ENCODE assay signal across 21 mouse cellular contexts in the genomic region with DNA sequence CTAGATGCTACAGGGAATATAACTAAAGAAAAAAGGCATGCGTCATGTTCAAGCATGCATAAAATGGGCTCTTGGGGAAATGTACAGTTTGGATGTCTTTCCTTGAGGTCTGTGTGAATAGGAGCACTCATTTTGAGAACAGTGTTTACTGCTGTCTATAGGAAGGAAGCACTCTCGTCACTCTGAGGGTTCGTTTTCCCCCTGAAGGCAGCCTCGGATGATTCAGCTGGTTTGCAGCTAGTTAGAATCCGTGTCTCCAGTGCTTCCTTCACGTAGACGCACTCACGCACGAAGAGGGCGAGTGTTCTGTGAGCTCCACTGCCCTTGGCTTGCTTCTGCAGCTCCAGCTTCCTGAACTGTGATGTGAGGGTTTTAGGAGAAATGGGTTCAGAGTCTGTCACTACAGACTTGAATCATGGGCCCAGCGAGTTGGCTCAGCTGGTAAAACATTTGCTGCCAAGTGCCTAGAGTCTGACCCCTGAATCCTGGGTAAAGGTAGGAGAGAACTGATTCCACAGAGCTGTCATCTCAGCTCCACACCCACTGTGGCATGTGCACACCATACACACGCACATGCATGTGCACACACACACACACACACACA. TPM values are rescaled to one million over a fixed set of nuclear protein-coding genes. Genes with fewer than 3 reads are reported as not detected.
DNase-seq lines count a peak whose midpoint lies in the region; ATAC-seq lines count a peak whose summit lies in the region.
"Had no signal": no experiment of that assay in that cellular context is flagged by ENCODE, and none has a peak within 500 bp of the region (broad histone marks: within the 10 kb centered on the region; RNA-seq: fewer than 3 reads in every experiment).

No protein-coding gene starts in this region.

- H3K4me1 ChIP-seq in megakaryocyte, embryonic 14.5 days = peaks cover 26% of the 10 kb centered on the region
- H3K4me1 ChIP-seq: embryonic facial prominence, embryonic 10.5 days; forebrain, embryonic 13.5 days; hindbrain, embryonic 12.5 days had no signal

- peak; percentile 40 to 55 for DNase-seq in kidney, adult 8-10 months
- no peak for DNase-seq in kidney, postnatal 14 days
- DNase-seq in right cerebral cortex, adult 2 months (ENCODE audit: low spot score in 2 of 2) = no peak
- DNase-seq: adrenal gland, adult 2 months; adrenal gland, postnatal 25 days; cerebellum, adult 18-20 months; cerebellum, adult 9-11 months; cerebellum, postnatal 36 days; forebrain, postnatal 0 days; gastrocnemius, adult 2 months; gastrocnemius, postnatal 25 days; heart, adult 11 months; heart, postnatal 36 days had no signal

- no peaks in the 10 kb centered on the region for H3K27me3 ChIP-seq in megakaryocyte, embryonic 14.5 days (replicated peaks)
- H3K27me3 ChIP-seq: forebrain, embryonic 13.5 days; heart, embryonic 13.5 days; hindbrain, embryonic 12.5 days had no signal

- peaks cover 78% of the 10 kb centered on the region for H3K36me3 ChIP-seq in megakaryocyte, embryonic 14.5 days (replicated peaks; ENCODE audit: low read length)

- no peak for ATAC-seq in megakaryocyte, adult 5-6 weeks (ENCODE audit: poor library complexity, severe bottlenecking)
- ATAC-seq in common myeloid progenitor, adult 5-6 weeks (replicated peaks; ENCODE audit: low read depth, poor library complexity, severe bottlenecking) = peak; percentile 89
- peak; percentile 72 for ATAC-seq in megakaryocyte progenitor cell, adult 5-6 weeks (replicated peaks; ENCODE audit: poor library complexity)
- ATAC-seq: forebrain, embryonic 13.5 days; forebrain, postnatal 0 days had no signal

- peak overlapping the region; percentile 85 for H3K4me3 ChIP-seq in megakaryocyte, embryonic 14.5 days (replicated peaks)
- H3K4me3 ChIP-seq: embryonic facial prominence, embryonic 10.5 days; forebrain, embryonic 13.5 days; gastrocnemius, adult 2 months; heart, embryonic 13.5 days; hindbrain, embryonic 12.5 days had no signal

- no peaks in the 10 kb centered on the region for H3K9me3 ChIP-seq in megakaryocyte, embryonic 14.5 days
- H3K9me3 ChIP-seq: embryonic facial prominence, embryonic 10.5 days; forebrain, embryonic 13.5 days; heart, embryonic 13.5 days; hindbrain, embryonic 12.5 days had no signal

RNA-seq across cellular contexts. Expression of a gene that starts 12.0 kb away (rescaled TPM):
- polyA plus RNA-seq in megakaryocyte, embryonic 14.5 days (2012; ENCODE audit: insufficient read depth, low replicate concordance) = 18.4 TPM in 1 of 2 replicates, not detected in the other
- total RNA-seq in megakaryocyte, adult 5-6 weeks (2015) = 21.6 and 23.1 TPM in 2 replicates
- total RNA-seq in megakaryocyte, adult 5-6 weeks (2017) = 34.1 and 38.5 TPM in 2 replicates
- 49.6 and 50.2 TPM in 2 replicates for total RNA-seq in common myeloid progenitor, adult 5-6 weeks (2017)
- total RNA-seq in megakaryocyte progenitor cell, adult 5-6 weeks (2015) = 29.4 and 38.4 TPM in 2 replicates
- total RNA-seq in megakaryocyte progenitor cell, adult 5-6 weeks (2017) = 43.1 and 54.2 TPM in 2 replicates

RNA-seq across cellular contexts. Expression of a gene that starts 29.7 kb away (rescaled TPM):
- 0.47 and 0.93 TPM in 2 replicates for polyA plus RNA-seq in megakaryocyte, embryonic 14.5 days (2012; ENCODE audit: insufficient read depth, low replicate concordance)
- 36.2 and 42.8 TPM in 2 replicates for total RNA-seq in megakaryocyte, adult 5-6 weeks (2015)
- 30.5 and 31.1 TPM in 2 replicates for total RNA-seq in megakaryocyte, adult 5-6 weeks (2017)
- 31.5 and 39.9 TPM in 2 replicates for total RNA-seq in common myeloid progenitor, adult 5-6 weeks (2017)
- total RNA-seq in megakaryocyte progenitor cell, adult 5-6 weeks (2015) = 35.6 and 38.4 TPM in 2 replicates
- 23.5 and 23.7 TPM in 2 replicates for total RNA-seq in megakaryocyte progenitor cell, adult 5-6 weeks (2017)

RNA-seq across cellular contexts. Expression of a gene that starts 56.9 kb away (rescaled TPM):
- polyA plus RNA-seq in megakaryocyte, embryonic 14.5 days (2012; ENCODE audit: insufficient read depth, low replicate concordance) = 7.1 and 79.8 TPM in 2 replicates
- total RNA-seq in megakaryocyte, adult 5-6 weeks (2015) = 917 and 975 TPM in 2 replicates
- 1,352 and 1,548 TPM in 2 replicates for total RNA-seq in megakaryocyte, adult 5-6 weeks (2017)
- total RNA-seq in common myeloid progenitor, adult 5-6 weeks (2017) = 2,045 and 2,619 TPM in 2 replicates
- 1,416 and 1,430 TPM in 2 replicates for total RNA-seq in megakaryocyte progenitor cell, adult 5-6 weeks (2015)
- 1,966 and 2,167 TPM in 2 replicates for total RNA-seq in megakaryocyte progenitor cell, adult 5-6 weeks (2017)

Comparison
In these comparisons a context has a peak if more than half of its experiments do, and no peak if none do; other contexts are left out.
1. DNase-seq: peak in kidney, adult 8-10 months (2 of 2); none in kidney, postnatal 14 days (single experiment) and right cerebral cortex, adult 2 months (0 of 2).